Mouse (Mus musculus) liver, adult 10 weeks (tissue): ENCODE measurements around the gene Golga1. TPM values are rescaled to one million over a fixed set of nuclear protein-coding genes. Genes with fewer than 3 reads are reported as not detected.

Experiments used
- polyA plus RNA-seq: library from polyadenylated mRNA; stranded (reverse); fragments of 350-450 nt; fragmentation: Illumina TruSeq; extraction: RNeasy Lipid Tissue Mini Kit (QIAGEN cat#74804); gene quantifications from one replicate; pipeline ENCODE4 v1.2.3, GENCODE M21; 2014; ENCODE audit warnings: low read depth, low replicate concordance

The Golga1 gene
- 20.5 TPM for polyA plus RNA-seq

GRCm38 (mm10) chr2:39065400-39065987 lies at the start of gene Golga1:
Golga1 (minus strand) TSS chr2:39065541.

GRCm38 (mm10) chr2:39005574-39006079 lies 59.7 kb downstream of the Golga1 start, which contains the start of gene Rpl35:
Rpl35 (minus strand) TSS chr2:39005624.

GRCm38 (mm10) chr2:39004880-39005435 lies 60.4 kb downstream of the Golga1 start, which contains the start of gene Arpc5l:
Arpc5l (plus strand) TSS chr2:39005348.

GRCm38 (mm10) chr2:38997386-38998374 lies 67.7 kb downstream of the Golga1 start, which contains the start of gene Wdr38:
Wdr38 (plus strand) TSS chr2:38997476.

Other genes starting within 250 kb of the Golga1 start
- gene Nr6a1, start 137.9 kb downstream of the Golga1 start, polyA plus RNA-seq = 11.6 TPM
- gene Olfml2a, start 133.6 kb downstream of the Golga1 start, polyA plus RNA-seq = 0.13 TPM
- not detected for gene Wdr38, start 68.1 kb downstream of the Golga1 start, polyA plus RNA-seq
- gene Arpc5l, start 60.2 kb downstream of the Golga1 start, polyA plus RNA-seq = 104 TPM
- gene Rpl35, start 59.9 kb downstream of the Golga1 start, polyA plus RNA-seq = 32.2 TPM
- 3.0 TPM for gene Scai, start 125.2 kb upstream of the Golga1 start, polyA plus RNA-seq
- 79.7 TPM for gene Ppp6c, start 160.9 kb upstream of the Golga1 start, polyA plus RNA-seq